Mouse (Mus musculus): Measurements from ENCODE around the gene Limch1. TPM values are rescaled to one million over a fixed set of nuclear protein-coding genes. Genes with fewer than 3 reads are reported as not detected.

Gene Limch1
- polyA plus RNA-seq, 1 experiment from 2014 or later: 58.6 TPM

DNA sequence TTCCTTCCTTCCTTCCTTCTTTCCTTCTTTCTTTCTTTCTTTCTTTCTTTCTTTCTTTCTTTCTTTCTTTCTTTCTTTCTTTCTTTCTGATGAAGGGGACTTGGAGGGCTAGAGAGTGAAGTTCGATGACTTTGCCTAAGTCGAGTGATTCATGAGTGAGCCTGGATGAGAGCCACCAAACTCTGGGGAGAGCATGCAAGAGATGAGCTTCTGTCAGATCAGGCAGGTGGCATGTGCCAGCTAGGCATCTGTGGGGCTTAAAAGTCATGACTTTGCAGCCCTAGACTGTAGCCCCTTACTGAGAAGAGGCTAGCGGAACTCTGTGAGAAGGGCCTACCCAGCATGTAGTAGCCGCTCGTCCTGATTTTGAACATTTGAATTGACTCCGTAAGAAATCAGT, 62.1 kb downstream of the Limch1 start:
- no peaks in the 10 kb centered on the region for H3K36me3 ChIP-seq (replicated peaks; ENCODE audit: control insufficient read depth, insufficient read depth)
- 87% methylated on average over 6 of the region's 6 CpGs for WGBS
- H3K9me3 ChIP-seq (ENCODE audit: control insufficient read depth, low read length): no peaks in the 10 kb centered on the region
- H3K4me3 ChIP-seq (replicated peaks; ENCODE audit: low read length): no peak overlapping the region
- H3K9ac ChIP-seq: no peak overlapping the region
- no peak overlapping the region for H3K27ac ChIP-seq
- DNase-seq (ENCODE audit: low spot score): no peak
- no peak for ATAC-seq (ENCODE audit: low FRiP score)
- peaks cover 7% of the 10 kb centered on the region; the same call in 1 of the 2 replicates for H3K4me1 ChIP-seq (replicated peaks; ENCODE audit: control insufficient read depth, insufficient read depth, low read length)
- H3K4me2 ChIP-seq (replicated peaks): no peak overlapping the region
- H3K27me3 ChIP-seq (ENCODE audit: control insufficient read depth, insufficient read depth, low read length): no peaks in the 10 kb centered on the region

DNA sequence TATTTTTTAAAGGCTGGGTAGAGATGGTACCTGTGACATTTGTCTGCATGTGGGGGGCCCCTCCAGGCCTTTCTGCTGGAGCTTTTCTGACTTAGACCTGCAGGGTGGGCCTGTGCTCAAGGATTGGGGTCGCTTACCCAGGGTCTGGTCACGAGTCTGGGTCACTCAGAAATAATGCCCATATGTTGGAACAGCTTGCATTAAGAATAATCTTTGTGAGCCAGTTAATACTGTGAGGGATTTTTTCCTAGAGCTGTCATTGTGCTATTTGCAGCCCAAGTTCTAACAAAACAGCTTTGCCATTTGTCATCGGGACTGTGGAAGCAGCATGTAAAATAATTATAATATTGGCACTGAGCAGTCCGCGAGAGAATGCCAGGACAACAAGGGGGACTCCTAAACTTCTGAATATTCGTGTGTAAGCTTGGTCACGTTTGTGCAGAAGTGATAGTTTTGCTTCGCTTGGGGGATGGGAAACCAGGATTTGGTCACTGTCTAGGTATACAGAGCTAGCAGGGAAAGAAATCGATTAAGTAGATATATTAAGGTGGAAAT, 63.5 kb downstream of the Limch1 start:
- no peak overlapping the region for H3K9ac ChIP-seq
- no peak overlapping the region for H3K4me2 ChIP-seq (replicated peaks)
- no peaks in the 10 kb centered on the region for H3K9me3 ChIP-seq (ENCODE audit: control insufficient read depth, low read length)
- ATAC-seq (ENCODE audit: low FRiP score) (no peak), DNase-seq (ENCODE audit: low spot score) (no peak)
- H3K27ac ChIP-seq: no peak overlapping the region
- H3K4me3 ChIP-seq (replicated peaks; ENCODE audit: low read length): no peak overlapping the region
- 65% methylated on average over 9 of the region's 9 CpGs for WGBS
- H3K27me3 ChIP-seq (ENCODE audit: control insufficient read depth, insufficient read depth, low read length): no peaks in the 10 kb centered on the region
- H3K36me3 ChIP-seq (replicated peaks; ENCODE audit: control insufficient read depth, insufficient read depth): no peaks in the 10 kb centered on the region
- peaks cover 7% of the 10 kb centered on the region; the same call in 1 of the 2 replicates for H3K4me1 ChIP-seq (replicated peaks; ENCODE audit: control insufficient read depth, insufficient read depth, low read length)

DNA sequence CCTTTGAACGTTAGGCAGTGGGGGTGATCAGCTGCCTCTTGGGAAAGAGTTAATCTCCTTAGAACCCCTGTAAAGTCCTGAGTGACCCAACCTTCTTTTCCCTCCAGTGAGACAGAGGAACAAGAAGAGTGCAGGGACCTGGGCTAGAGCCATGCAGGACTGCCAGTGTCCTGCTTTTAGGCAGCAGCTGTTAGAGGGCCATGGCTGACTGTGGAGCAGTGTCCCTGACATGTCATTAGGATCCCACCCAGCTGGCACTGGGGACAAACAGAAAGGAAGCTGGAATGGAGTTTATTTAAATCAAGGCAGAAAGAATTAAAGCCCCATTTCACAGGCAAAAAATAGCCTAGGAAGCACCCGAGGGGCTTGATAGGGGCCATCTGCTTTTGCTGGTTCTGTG, 64.8 kb downstream of the Limch1 start:
- no peak overlapping the region for H3K27ac ChIP-seq
- ATAC-seq (ENCODE audit: low FRiP score): no peak; the same call in 1 of the 2 replicates
- no peak overlapping the region for H3K9ac ChIP-seq
- WGBS: 60% methylated on average over 2 of the region's 2 CpGs
- no peaks in the 10 kb centered on the region for H3K36me3 ChIP-seq (replicated peaks; ENCODE audit: control insufficient read depth, insufficient read depth)
- no peak overlapping the region for H3K4me3 ChIP-seq (replicated peaks; ENCODE audit: low read length)
- H3K4me1 ChIP-seq (replicated peaks; ENCODE audit: control insufficient read depth, insufficient read depth, low read length): peaks cover 7% of the 10 kb centered on the region; the same call in 1 of the 2 replicates
- H3K4me2 ChIP-seq (replicated peaks): no peak overlapping the region
- no peak for DNase-seq (ENCODE audit: low spot score)
- H3K9me3 ChIP-seq (ENCODE audit: control insufficient read depth, low read length): no peaks in the 10 kb centered on the region
- no peaks in the 10 kb centered on the region for H3K27me3 ChIP-seq (ENCODE audit: control insufficient read depth, insufficient read depth, low read length)

DNA sequence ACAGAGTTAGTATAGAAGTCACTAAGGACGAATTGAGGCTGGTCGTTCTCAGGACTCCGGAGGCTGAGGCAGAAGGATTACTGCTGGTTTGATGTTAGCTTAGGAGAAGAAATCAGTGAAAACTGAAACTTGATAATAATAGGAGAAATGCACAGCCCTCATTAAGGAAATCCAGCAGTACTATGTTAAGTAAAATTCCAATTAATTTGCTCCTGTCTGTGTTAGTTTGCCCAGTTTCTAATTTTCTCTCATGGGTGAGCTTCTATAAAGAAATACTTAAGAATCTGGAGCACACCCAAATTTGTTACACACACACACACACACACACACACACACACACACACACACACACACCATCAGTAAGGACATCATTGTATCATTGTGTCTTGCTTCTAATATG, 69.0 kb downstream of the Limch1 start:
- ATAC-seq (ENCODE audit: low FRiP score): no peak
- no peak for DNase-seq (ENCODE audit: low spot score)
- 89% methylated on average over 3 of the region's 3 CpGs for WGBS

DNA sequence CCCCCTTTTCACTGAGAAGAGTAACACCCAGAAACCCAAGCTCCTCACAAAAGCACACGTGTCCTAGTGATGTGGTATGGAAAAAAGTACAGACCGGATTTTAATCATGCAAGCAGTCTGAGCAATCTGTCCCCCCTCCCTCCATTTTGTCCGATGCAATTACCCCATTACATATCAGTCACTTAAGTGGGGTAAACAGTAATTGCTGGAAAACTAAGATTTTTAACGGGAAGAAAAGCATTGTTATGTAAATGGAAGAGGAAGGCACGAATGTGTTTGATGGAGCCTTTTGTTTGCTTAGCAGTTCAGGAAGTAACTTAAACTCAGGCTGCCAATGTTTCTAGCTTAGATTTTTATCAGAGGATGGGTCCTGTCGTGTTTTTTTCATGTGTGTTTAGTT, 70.2 kb downstream of the Limch1 start:
- WGBS: 18% methylated on average over 6 of the region's 6 CpGs
- Histone ChIP-seq H3K9ac (no peak overlapping the region), H3K36me3 (replicated peaks; ENCODE audit: control insufficient read depth, insufficient read depth) (no peaks in the 10 kb centered on the region), H3K27ac (no peak overlapping the region), H3K4me1 (replicated peaks; ENCODE audit: control insufficient read depth, insufficient read depth, low read length) (no peaks in the 10 kb centered on the region), H3K4me3 (replicated peaks; ENCODE audit: low read length) (no peak overlapping the region), H3K4me2 (replicated peaks) (no peak overlapping the region), H3K9me3 (ENCODE audit: control insufficient read depth, low read length) (no peaks in the 10 kb centered on the region), H3K27me3 (ENCODE audit: control insufficient read depth, insufficient read depth, low read length) (no peaks in the 10 kb centered on the region)
- DNase-seq (ENCODE audit: low spot score) (no peak), ATAC-seq (ENCODE audit: low FRiP score) (no peak)

More for the DNA sequence above, 69.0 kb downstream of the Limch1 start:
- no peaks in the 10 kb centered on the region for H3K27me3 ChIP-seq (ENCODE audit: control insufficient read depth, insufficient read depth, low read length)
- no peak overlapping the region for H3K4me2 ChIP-seq (replicated peaks)
- no peak overlapping the region for H3K9ac ChIP-seq
- no peaks in the 10 kb centered on the region for H3K36me3 ChIP-seq (replicated peaks; ENCODE audit: control insufficient read depth, insufficient read depth)
- H3K9me3 ChIP-seq (ENCODE audit: control insufficient read depth, low read length): no peaks in the 10 kb centered on the region
- H3K27ac ChIP-seq: no peak overlapping the region
- H3K4me3 ChIP-seq (replicated peaks; ENCODE audit: low read length): no peak overlapping the region
- H3K4me1 ChIP-seq (replicated peaks; ENCODE audit: control insufficient read depth, insufficient read depth, low read length): no peaks in the 10 kb centered on the region

DNA sequence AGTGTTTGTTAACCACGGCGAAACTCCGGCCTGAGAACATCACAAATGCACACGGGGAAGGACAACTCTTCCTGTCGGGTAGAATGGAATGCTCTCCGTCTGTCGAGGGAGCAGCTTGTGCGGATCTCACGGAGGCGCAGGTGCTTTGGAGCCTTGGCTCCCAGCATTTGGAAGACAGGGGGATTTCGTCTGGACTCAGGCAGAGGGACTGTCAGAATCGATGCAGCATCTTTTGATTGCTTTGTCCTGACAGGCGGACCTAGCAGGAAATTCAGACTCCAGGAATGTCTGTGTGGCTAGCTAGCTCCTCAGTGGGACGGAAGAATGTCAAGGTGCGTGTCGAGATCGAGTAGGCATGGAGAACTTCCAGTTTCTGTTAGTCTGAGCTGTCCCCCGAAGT, 71.1 kb downstream of the Limch1 start:
- Histone ChIP-seq H3K4me1 (replicated peaks; ENCODE audit: control insufficient read depth, insufficient read depth, low read length) (no peaks in the 10 kb centered on the region), H3K27ac (no peak overlapping the region), H3K4me2 (replicated peaks) (no peak overlapping the region), H3K27me3 (ENCODE audit: control insufficient read depth, insufficient read depth, low read length) (no peaks in the 10 kb centered on the region), H3K9ac (no peak overlapping the region), H3K4me3 (replicated peaks; ENCODE audit: low read length) (no peak overlapping the region), H3K9me3 (ENCODE audit: control insufficient read depth, low read length) (no peaks in the 10 kb centered on the region), H3K36me3 (replicated peaks; ENCODE audit: control insufficient read depth, insufficient read depth) (no peaks in the 10 kb centered on the region)
- DNase-seq (ENCODE audit: low spot score): no peak
- ATAC-seq (ENCODE audit: low FRiP score): no peak
- WGBS: 75% methylated on average over 18 of the region's 18 CpGs

- no peaks in the 10 kb centered on the region for H3K9me3 ChIP-seq (ENCODE audit: control insufficient read depth, low read length)
- ATAC-seq (ENCODE audit: low FRiP score): no peak
- 95% methylated on average over 8 of the region's 8 CpGs for WGBS
Measured at GRCm38 (mm10) chr5:66817184-66817956, 71.7 kb downstream of the Limch1 start.

GRCm38 (mm10) chr5:66822500-66823205, 77.0 kb downstream of the Limch1 start:
- H3K4me2 ChIP-seq (replicated peaks): no peak overlapping the region
- H3K9ac ChIP-seq: no peak overlapping the region
- DNase-seq (ENCODE audit: low spot score) (no peak), ATAC-seq (ENCODE audit: low FRiP score) (peak; percentile 64; the same call in 1 of the 2 replicates)
- no peaks in the 10 kb centered on the region for H3K36me3 ChIP-seq (replicated peaks; ENCODE audit: control insufficient read depth, insufficient read depth)
- no peaks in the 10 kb centered on the region for H3K27me3 ChIP-seq (ENCODE audit: control insufficient read depth, insufficient read depth, low read length)
- 57% methylated on average over 6 of the region's 6 CpGs for WGBS
- H3K27ac ChIP-seq: peak overlapping the region; percentile 23; the same call in 1 of the 2 replicates
- H3K4me1 ChIP-seq (replicated peaks; ENCODE audit: control insufficient read depth, insufficient read depth, low read length): no peaks in the 10 kb centered on the region
- H3K9me3 ChIP-seq (ENCODE audit: control insufficient read depth, low read length): no peaks in the 10 kb centered on the region
- no peak overlapping the region for H3K4me3 ChIP-seq (replicated peaks; ENCODE audit: low read length)

More at GRCm38 (mm10) chr5:66817184-66817956, 71.7 kb downstream of the Limch1 start:
- Histone ChIP-seq H3K27me3 (ENCODE audit: control insufficient read depth, insufficient read depth, low read length) (no peaks in the 10 kb centered on the region), H3K4me3 (replicated peaks; ENCODE audit: low read length) (no peak overlapping the region), H3K36me3 (replicated peaks; ENCODE audit: control insufficient read depth, insufficient read depth) (no peaks in the 10 kb centered on the region), H3K4me1 (replicated peaks; ENCODE audit: control insufficient read depth, insufficient read depth, low read length) (no peaks in the 10 kb centered on the region), H3K4me2 (replicated peaks) (no peak overlapping the region), H3K27ac (no peak overlapping the region), H3K9ac (no peak overlapping the region)
- DNase-seq (ENCODE audit: low spot score): no peak

DNA sequence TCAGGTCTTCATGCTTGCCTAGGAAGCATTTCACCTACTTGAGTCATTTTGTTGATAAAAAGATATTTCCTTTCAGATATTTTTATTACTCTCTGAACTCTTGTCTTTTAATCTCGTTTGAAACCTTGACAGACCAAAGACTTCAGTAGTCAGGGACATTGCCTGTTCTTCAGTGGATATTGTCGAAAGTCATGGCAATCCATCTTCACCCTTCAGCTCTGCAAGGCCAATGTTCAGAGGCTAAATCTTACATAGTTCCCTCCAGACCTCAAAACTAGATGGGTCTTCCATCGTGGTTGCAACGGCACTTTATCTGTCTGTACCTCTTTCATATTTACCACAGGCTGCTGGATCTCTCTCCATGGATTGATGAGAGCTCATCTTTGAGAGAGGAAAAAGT, 80.0 kb downstream of the Limch1 start:
- no peaks in the 10 kb centered on the region for H3K9me3 ChIP-seq (ENCODE audit: control insufficient read depth, low read length)
- H3K9ac ChIP-seq: no peak overlapping the region
- H3K4me2 ChIP-seq (replicated peaks): no peak overlapping the region
- no peak for DNase-seq (ENCODE audit: low spot score)
- H3K4me1 ChIP-seq (replicated peaks; ENCODE audit: control insufficient read depth, insufficient read depth, low read length): no peaks in the 10 kb centered on the region
- no peak overlapping the region for H3K27ac ChIP-seq
- H3K4me3 ChIP-seq (replicated peaks; ENCODE audit: low read length): no peak overlapping the region
- no peaks in the 10 kb centered on the region for H3K27me3 ChIP-seq (ENCODE audit: control insufficient read depth, insufficient read depth, low read length)
- no peak for ATAC-seq (ENCODE audit: low FRiP score)
- 93% methylated on average over 4 of the region's 4 CpGs for WGBS
- H3K36me3 ChIP-seq (replicated peaks; ENCODE audit: control insufficient read depth, insufficient read depth): no peaks in the 10 kb centered on the region
